13 mouse cellular contexts compared by ENCODE assay signal in the genomic region with DNA sequence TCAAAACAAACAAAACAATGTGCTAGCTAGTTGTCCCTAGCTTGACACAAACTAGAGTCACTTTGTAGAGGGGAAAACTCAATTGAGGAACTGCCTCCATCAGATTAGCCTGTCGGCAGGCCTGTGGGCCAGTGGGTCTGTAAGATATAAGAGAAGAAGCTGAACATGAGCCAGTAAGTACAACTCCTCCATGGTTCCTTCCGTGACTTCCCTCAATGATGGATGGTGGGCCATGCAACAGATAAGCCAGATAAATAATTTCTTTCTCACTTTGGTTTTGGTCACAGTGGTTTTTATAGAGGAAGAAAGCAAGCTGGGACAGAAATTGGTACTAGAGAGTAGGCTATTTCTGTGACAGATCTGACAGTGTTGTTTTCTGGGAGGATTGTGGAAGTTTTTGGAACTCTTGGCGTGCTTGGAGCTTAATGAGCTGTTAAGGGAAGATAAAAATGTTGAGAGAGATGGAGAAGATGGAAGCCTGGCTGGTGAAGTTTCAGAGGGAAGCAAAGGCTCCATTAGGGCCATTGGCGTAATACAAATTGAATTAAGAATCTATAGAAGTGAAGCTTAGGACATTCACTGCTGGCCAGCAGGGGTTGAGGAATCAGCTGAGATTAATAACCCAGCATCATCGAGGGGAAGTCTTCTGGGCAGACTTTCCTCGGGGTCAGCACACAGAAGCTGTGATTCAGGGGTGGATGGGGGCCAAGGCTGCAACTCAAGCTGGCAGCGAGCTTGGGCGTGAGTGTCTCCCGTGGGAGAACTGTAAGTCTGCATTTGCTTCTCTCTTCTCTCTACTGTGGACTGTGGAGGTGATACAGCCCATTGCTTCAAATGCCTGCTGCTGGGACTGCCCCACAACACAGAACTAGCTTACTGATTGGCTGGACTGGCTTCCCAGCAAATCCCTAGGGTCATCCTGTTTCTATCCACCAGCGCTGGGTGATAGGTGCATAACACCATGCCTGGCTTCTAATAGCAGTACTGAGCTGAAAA.
A peak's percentile ranks its signal among the peaks of the same experiment; 100 is the strongest.
DNase-seq lines count a peak whose midpoint lies in the region; TF ChIP-seq lines count a peak whose summit lies in the region.
"Had no signal": no experiment of that assay in that cellular context is flagged by ENCODE, and none has a peak within 500 bp of the region (broad histone marks: within the 10 kb centered on the region; RNA-seq: fewer than 3 reads in every experiment).

No protein-coding gene starts in this region.

- no peak overlapping the region for H3K4me3 ChIP-seq in gastrocnemius, adult 2 months
- H3K4me3 ChIP-seq: hindbrain, embryonic 12.5 days; limb, embryonic 13.5 days; neural tube, embryonic 12.5 days had no signal

- TF ChIP-seq CTCF in gastrocnemius, adult 2 months (IDR thresholded peaks at IDR 0.05), result no peak

- intact Hi-C loops in gastrocnemius, adult 2 months (cut with DNase I), result no loop called here
- intact Hi-C loops in left cerebral cortex, postnatal 4 days (cut with DNase I), result no loop called here
- intact Hi-C loops in left cerebral cortex, postnatal 36 days (cut with DNase I), result no loop called here

- DNase-seq in gastrocnemius, adult 2 months, result peak; percentile 20
- DNase-seq in gastrocnemius, postnatal 10 days, result no peak
- DNase-seq in left cerebral cortex, postnatal 4 days, result peak; percentile 30
- DNase-seq in left cerebral cortex, postnatal 36 days (ENCODE audit: low spot score in 2 of 2), result no peak
- DNase-seq in adrenal gland, postnatal 36 days, result peak; percentile 37 to 38
- DNase-seq in lung, postnatal 4 days, result peak; percentile 52 to 80
- DNase-seq in frontal cortex, postnatal 25 days (ENCODE audit: low spot score in 2 of 2), result no peak
- DNase-seq in spleen, adult 18-20 months, result no peak
- DNase-seq: cerebellum, adult 9-11 months had no signal

- H3K27ac ChIP-seq in gastrocnemius, adult 2 months, result no peak overlapping the region
- H3K27ac ChIP-seq: hindbrain, embryonic 12.5 days; limb, embryonic 13.5 days; macrophage; neural tube, embryonic 12.5 days had no signal

Comparison
In these comparisons a context has a peak if more than half of its experiments do, and no peak if none do; other contexts are left out.
1. DNase-seq: peak in gastrocnemius, adult 2 months (single experiment), left cerebral cortex, postnatal 4 days (single experiment), adrenal gland, postnatal 36 days (2 of 2) and lung, postnatal 4 days (2 of 2); none in gastrocnemius, postnatal 10 days (single experiment), left cerebral cortex, postnatal 36 days (0 of 2), frontal cortex, postnatal 25 days (0 of 2) and spleen, adult 18-20 months (0 of 2).